Mouse (Mus musculus): ENCODE data around the gene Vcp. TPM values are rescaled to one million over a fixed set of nuclear protein-coding genes. Genes with fewer than 3 reads are reported as not detected.

Vcp gene
- polyA plus RNA-seq, 1 experiment from 2014 or later = 498 TPM

- peaks cover 5% of the 10 kb centered on the region; the same call in 1 of the 2 replicates for H3K4me1 ChIP-seq (ENCODE audit: control insufficient read depth, insufficient read depth, low read length)
- no peak overlapping the region for H3K9ac ChIP-seq (ENCODE audit: low read depth, low read length)
- H3K36me3 ChIP-seq (ENCODE audit: control insufficient read depth, insufficient read depth, low read length) = no peaks in the 10 kb centered on the region
- no peak overlapping the region for H3K27ac ChIP-seq (ENCODE audit: low read length)
- 64% methylated on average over 8 of the region's 8 CpGs for WGBS
- 0 out of 2 replicates have a peak, but pooled peaks cover 2% of the 10 kb centered on the region for H3K9me3 ChIP-seq (replicated peaks; ENCODE audit: control insufficient read depth, low read length, poor library complexity, severe bottlenecking)
- H3K4me3 ChIP-seq (ENCODE audit: low read depth, low read length) = no peak overlapping the region
- no peak overlapping the region for H3K4me2 ChIP-seq (ENCODE audit: low read length)
- H3K27me3 ChIP-seq (ENCODE audit: control insufficient read depth, insufficient read depth, low read depth, low read length) = no peaks in the 10 kb centered on the region
- no peak for ATAC-seq
Measured at GRCm38 (mm10) chr4:42932229-42932969, 67.9 kb downstream of the Vcp start.

Other genes with a start within 250 kb of the Vcp start
- gene Ccl19, start 243.9 kb downstream of the Vcp start, polyA plus RNA-seq (2015; fragmentation: Nextera tagmentation; extraction: Ambion mirVana) = not detected in 2 replicates
- gene Ccl21a, start 226.5 kb downstream of the Vcp start, polyA plus RNA-seq (2015; fragmentation: Nextera tagmentation; extraction: Ambion mirVana) = 0.63 and 2.1 TPM in 2 replicates
- 0.06 TPM in 1 of 2 replicates, not detected in the other for gene Fam205a1, start 146.6 kb downstream of the Vcp start, polyA plus RNA-seq (2015; fragmentation: Nextera tagmentation; extraction: Ambion mirVana)
- 0.67 and 0.76 TPM in 2 replicates for gene Gm12394, start 143.7 kb downstream of the Vcp start, polyA plus RNA-seq (2015; fragmentation: Nextera tagmentation; extraction: Ambion mirVana)
- gene Fam205c, start 126.3 kb downstream of the Vcp start, polyA plus RNA-seq (2015; fragmentation: Nextera tagmentation; extraction: Ambion mirVana) = 2.0 and 2.3 TPM in 2 replicates
- 44.1 and 45.8 TPM in 2 replicates for gene Phf24, start 83.8 kb downstream of the Vcp start, polyA plus RNA-seq (2015; fragmentation: Nextera tagmentation; extraction: Ambion mirVana)
- gene Dnajb5, start 50.7 kb downstream of the Vcp start, polyA plus RNA-seq (2015; fragmentation: Nextera tagmentation; extraction: Ambion mirVana) = 53.8 and 56.8 TPM in 2 replicates
- gene 1700022I11Rik, start 30.9 kb downstream of the Vcp start, polyA plus RNA-seq (2015; fragmentation: Nextera tagmentation; extraction: Ambion mirVana) = 0.43 and 0.57 TPM in 2 replicates
- 26.9 and 30.0 TPM in 2 replicates for gene Fancg, start 10.0 kb upstream of the Vcp start, polyA plus RNA-seq (2015; fragmentation: Nextera tagmentation; extraction: Ambion mirVana)
- gene Pigo, start 25.3 kb upstream of the Vcp start, polyA plus RNA-seq (2015; fragmentation: Nextera tagmentation; extraction: Ambion mirVana) = 29.0 and 32.0 TPM in 2 replicates
- 211 and 234 TPM in 2 replicates for gene Stoml2, start 31.2 kb upstream of the Vcp start, polyA plus RNA-seq (2015; fragmentation: Nextera tagmentation; extraction: Ambion mirVana)
- 43.4 and 49.9 TPM in 2 replicates for gene Fam214b, start 45.7 kb upstream of the Vcp start, polyA plus RNA-seq (2015; fragmentation: Nextera tagmentation; extraction: Ambion mirVana)
- gene Unc13b, start 58.4 kb upstream of the Vcp start, polyA plus RNA-seq (2015; fragmentation: Nextera tagmentation; extraction: Ambion mirVana) = 19.5 and 20.8 TPM in 2 replicates